Mouse (Mus musculus) forebrain, embryonic 12.5 days (tissue): ENCODE results near the gene Cdan1. TPM values are rescaled to one million over a fixed set of nuclear protein-coding genes. Genes with fewer than 3 reads are reported as not detected.

Experiments
- ATAC-seq: fragments of 200-750 bp; cut with Nextera tagmentation; 2 replicates; pipeline ENCODE4 v1.8.0; 2017; ENCODE audit warnings: moderate TSS enrichment; ENCODE audit not compliant: low FRiP score
- H3K27ac ChIP-seq: fragments of 300-500 bp; sonication (generic); 2 replicates; pipeline ENCODE4 v1.5.1; 2016; ENCODE audit warnings: mild to moderate bottlenecking
- H3K27me3 ChIP-seq: fragments of 300-500 bp; sonication (generic); 2 replicates; pipeline ENCODE4 v1.6.1; 2016; ENCODE audit warnings: mild to moderate bottlenecking
- H3K36me3 ChIP-seq: fragments of 300-500 bp; sonication (generic); replicated peaks from 2 replicates; pipeline ENCODE4 v1.6.1; 2016; ENCODE audit warnings: mild to moderate bottlenecking
- H3K4me1 ChIP-seq: fragments of 300-500 bp; sonication (generic); 2 replicates; pipeline ENCODE4 v1.6.1; 2016
- H3K4me2 ChIP-seq: fragments of 300-500 bp; sonication (generic); 2 replicates; pipeline ENCODE4 v1.6.1; 2016; ENCODE audit warnings: mild to moderate bottlenecking, moderate library complexity
- H3K4me3 ChIP-seq: fragments of 300-500 bp; sonication (generic); replicated peaks from 2 replicates; pipeline ENCODE4 v1.5.1; 2016; ENCODE audit warnings: mild to moderate bottlenecking
- H3K9ac ChIP-seq: fragments of 300-500 bp; sonication (generic); 2 replicates; pipeline ENCODE4 v1.6.1; 2016; ENCODE audit warnings: mild to moderate bottlenecking
- H3K9me3 ChIP-seq: fragments of 300-500 bp; sonication (generic); 2 replicates; pipeline ENCODE4 v1.6.1; 2016
- WGBS: fragments of 180-500 bp; shearing (Covaris S2); methylation state at CpG from one replicate; pipeline ENCODE4 v1.1.7; 2016; 5-methylcytosine and 5-hydroxymethylcytosine counted together
- polyA plus RNA-seq: library from polyadenylated mRNA; unstranded; fragments of >200 nt; fragmentation: Nextera tagmentation; extraction: Ambion mirVana; gene quantifications from 2 replicates; pipeline ENCODE4 v1.2.1, GENCODE M21; 2016

Cdan1 gene
- polyA plus RNA-seq: 9.9 and 10.2 TPM in 2 replicates

DNA sequence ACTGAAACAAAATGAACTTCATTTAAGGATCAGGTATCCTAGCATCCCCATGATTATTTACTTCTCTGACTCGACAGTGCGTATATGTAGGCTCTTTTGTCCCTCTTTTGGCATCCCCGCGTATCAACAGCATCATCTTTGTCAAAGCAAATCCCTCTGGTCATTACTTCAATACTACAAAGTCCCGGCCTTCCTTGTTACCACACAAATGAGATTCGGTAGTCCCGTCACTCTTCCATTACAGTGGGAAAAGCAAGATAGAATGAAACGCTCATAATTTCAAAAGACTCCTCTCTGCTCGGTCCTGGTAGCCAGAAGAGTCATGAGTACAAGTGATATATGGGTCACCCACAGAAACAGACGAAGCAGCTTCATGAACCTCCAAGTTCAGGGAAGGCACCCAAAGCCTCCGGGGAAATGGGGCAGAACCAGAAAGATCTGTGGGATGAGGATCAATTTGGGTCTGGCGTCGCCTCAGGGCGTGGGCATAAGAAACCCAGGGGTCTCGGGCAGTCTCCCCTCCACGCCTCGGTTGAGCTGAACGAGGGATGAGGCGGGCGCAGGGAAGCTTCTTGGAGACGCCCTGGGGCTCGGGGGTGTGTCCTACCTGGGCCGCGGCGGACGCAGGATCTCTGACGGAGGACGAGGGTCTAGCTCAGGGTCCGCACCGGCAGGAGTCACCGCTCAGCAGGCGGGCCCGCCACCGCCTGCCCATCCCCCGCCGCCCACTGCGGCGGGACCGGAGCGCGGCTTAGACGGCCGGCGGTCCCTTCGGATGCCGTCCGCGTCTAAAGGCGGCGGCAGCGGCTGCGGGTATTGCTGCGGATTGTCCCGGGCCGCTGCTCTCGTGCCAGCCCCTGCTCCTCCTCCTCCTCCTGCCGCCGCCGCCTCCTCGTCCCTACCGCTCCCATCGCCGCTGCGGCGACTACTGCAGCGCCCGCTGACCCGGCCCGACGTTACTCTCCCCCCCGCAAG lies at the start of gene Cdan1:
Gene Cdan1, minus strand, starts transcription at position 680 of the 975 bp plus-strand sequence.
- H3K9me3 ChIP-seq: no peaks in the 10 kb centered on the region
- H3K27me3 ChIP-seq: no peaks in the 10 kb centered on the region
- peak within 1 kb of the TSS; percentile 90 for H3K9ac ChIP-seq
- H3K4me2 ChIP-seq: peak within 1 kb of the TSS; percentile 64
- no peaks in the 10 kb centered on the region for H3K36me3 ChIP-seq
- H3K4me3 ChIP-seq: peak within 1 kb of the TSS; percentile 97
- peaks cover 13% of the 10 kb centered on the region for H3K4me1 ChIP-seq
- WGBS: under 1% methylated on average over 56 of the region's 71 CpGs
- peak; percentile 69 for ATAC-seq
- peak within 1 kb of the TSS; percentile 82 for H3K27ac ChIP-seq

DNA sequence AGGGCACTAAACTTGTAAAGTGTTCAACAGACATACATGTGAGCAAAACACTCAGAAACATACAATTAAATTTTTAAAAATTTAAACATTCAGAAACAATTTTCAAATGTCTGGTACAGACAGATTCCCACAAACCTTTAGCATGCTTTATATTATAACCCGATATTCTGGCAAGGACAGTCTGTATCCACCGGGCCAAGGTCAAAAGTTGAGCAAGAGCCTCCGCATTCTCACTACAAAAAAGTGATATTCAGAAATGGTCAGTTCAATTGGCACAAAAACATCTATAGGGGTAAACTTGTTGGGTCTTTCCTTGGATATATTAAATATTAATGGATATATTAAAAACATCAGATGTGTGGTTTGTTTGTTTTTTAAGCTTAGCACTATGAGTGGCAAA lies 46.4 kb upstream of the Cdan1 start:
- no peaks in the 10 kb centered on the region for H3K27me3 ChIP-seq
- ATAC-seq: no peak
- H3K36me3 ChIP-seq: peaks cover 58% of the 10 kb centered on the region
- no peaks in the 10 kb centered on the region for H3K9me3 ChIP-seq
- no peak overlapping the region for H3K9ac ChIP-seq
- no peak overlapping the region for H3K4me2 ChIP-seq
- H3K4me1 ChIP-seq: no peaks in the 10 kb centered on the region
- H3K4me3 ChIP-seq: no peak overlapping the region
- whole genome bisulfite sequencing: 94% methylated on average over 3 of the region's 3 CpGs
- H3K27ac ChIP-seq: no peak overlapping the region

DNA sequence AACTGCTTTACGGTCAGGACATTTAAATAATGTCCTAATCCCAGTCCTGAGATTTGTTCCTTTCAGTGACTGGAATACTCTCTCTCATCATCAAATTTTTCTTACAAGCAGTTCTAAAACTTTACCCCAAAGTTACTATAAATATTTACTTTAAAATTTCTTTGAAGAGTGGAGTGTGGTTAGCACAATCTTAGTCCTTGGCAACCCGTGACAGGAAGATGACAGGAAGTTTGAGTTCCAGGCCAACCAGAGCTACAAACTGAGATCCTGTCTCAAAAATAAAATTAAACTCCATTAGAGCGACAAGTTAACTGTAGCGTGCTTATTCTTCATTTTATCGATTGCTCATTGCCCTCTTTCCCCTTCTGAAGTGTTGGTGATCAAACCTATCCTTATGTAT lies 37.7 kb upstream of the Cdan1 start:
- Histone ChIP-seq H3K36me3 (peaks cover 45% of the 10 kb centered on the region), H3K9me3 (no peaks in the 10 kb centered on the region), H3K27me3 (no peaks in the 10 kb centered on the region), H3K4me1 (no peaks in the 10 kb centered on the region), H3K27ac (no peak overlapping the region), H3K9ac (no peak overlapping the region), H3K4me2 (no peak overlapping the region), H3K4me3 (no peak overlapping the region)
- no peak for ATAC-seq
- 97% methylated on average over 5 of the region's 5 CpGs for WGBS

DNA sequence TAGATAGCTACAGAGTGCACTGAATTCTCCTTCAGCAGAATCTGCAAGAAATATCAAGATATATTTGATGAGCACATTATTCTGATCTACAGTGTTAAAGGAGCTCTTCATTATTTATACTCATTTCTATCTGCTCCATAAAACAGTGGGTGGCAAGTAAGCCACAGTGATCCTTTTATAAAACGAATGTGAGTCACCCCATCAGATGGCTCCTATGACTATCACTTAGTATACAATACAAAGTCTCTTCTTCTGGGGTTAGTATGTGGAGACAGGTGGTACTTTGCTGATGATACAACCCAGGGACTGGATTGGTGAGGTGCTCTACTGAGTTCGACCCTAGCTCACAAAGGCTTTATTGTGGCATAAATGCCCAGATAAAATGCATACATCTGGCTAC lies 23.3 kb upstream of the Cdan1 start:
- 91% methylated on average over 2 of the region's 2 CpGs for WGBS
- no peak for ATAC-seq
- H3K36me3 ChIP-seq: peaks cover 56% of the 10 kb centered on the region

DNA sequence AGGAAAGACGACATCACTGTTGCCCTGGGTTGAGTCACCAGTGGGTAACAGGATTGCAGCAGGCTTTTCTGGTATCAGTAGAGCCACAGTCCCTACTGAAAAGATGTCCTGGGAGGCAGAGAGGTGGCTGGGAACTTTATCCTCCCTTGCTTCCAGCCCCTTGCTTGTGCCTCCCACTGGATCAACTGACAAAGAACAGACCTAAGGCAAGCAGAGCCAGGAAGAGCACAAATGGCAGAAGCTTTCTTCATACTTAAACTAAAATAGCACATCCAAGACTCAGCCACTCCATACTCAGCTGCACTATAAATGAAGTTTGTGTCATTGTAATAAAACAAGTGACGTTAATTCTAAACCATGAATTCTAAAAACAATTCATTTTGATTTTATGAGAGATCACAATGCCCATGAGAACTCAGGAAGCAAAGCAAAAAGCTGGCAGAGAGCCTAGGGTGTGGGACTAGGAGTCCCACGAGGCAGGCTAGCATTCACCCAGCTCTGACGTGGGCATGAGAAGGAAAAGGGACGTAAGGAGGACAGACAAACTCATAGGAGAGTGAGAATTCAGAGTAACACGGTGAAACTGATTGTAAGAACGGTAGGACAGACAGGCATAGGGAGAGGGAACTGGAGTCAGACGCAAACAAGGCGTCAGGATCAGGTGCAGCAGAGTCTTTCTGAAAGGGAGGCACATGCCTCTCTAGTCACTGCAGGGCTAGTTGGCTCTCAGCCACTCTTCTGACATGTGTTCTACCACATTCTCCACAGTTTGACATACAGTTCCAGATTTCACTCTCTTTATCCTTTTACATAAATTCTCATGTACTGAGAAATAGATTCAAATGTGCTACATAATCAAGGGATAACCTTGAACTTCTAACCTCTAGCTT lies 21.8 kb upstream of the Cdan1 start:
- no peak overlapping the region for H3K9ac ChIP-seq
- no peaks in the 10 kb centered on the region for H3K4me1 ChIP-seq
- no peak overlapping the region for H3K27ac ChIP-seq
- WGBS: 82% methylated on average over 9 of the region's 9 CpGs
- H3K9me3 ChIP-seq: no peaks in the 10 kb centered on the region
- H3K27me3 ChIP-seq: no peaks in the 10 kb centered on the region
- ATAC-seq: no peak
- peaks cover 59% of the 10 kb centered on the region for H3K36me3 ChIP-seq
- no peak overlapping the region for H3K4me2 ChIP-seq
- H3K4me3 ChIP-seq: no peak overlapping the region

More for the DNA sequence above, 23.3 kb upstream of the Cdan1 start:
- Histone ChIP-seq H3K9me3 (no peaks in the 10 kb centered on the region), H3K4me3 (no peak overlapping the region), H3K9ac (no peak overlapping the region), H3K4me1 (no peaks in the 10 kb centered on the region), H3K27ac (no peak overlapping the region), H3K4me2 (no peak overlapping the region), H3K27me3 (no peaks in the 10 kb centered on the region)

DNA sequence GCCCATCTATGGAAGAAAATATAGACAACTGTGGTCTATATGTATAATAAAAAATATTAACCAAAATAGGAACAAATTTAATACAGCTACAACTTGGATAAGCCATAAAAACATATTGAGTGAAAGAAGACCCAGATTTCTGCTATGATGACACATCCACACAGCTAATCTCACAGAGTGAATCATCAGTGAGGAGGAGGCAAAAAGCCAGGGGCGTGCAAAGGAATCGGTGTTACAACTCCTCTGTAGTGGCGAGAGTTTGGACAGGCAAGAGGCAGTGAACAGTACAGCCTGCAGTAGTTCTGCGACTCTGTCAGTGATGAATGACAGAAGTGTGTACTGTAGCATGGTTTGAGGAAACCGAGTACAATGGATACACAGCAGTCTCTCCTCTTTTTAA lies 17.4 kb upstream of the Cdan1 start:
- Histone ChIP-seq H3K27me3 (no peaks in the 10 kb centered on the region), H3K36me3 (peaks cover 68% of the 10 kb centered on the region), H3K27ac (no peak overlapping the region), H3K4me1 (no peaks in the 10 kb centered on the region), H3K9ac (no peak overlapping the region), H3K9me3 (no peaks in the 10 kb centered on the region), H3K4me3 (no peak overlapping the region), H3K4me2 (no peak overlapping the region)
- no peak for ATAC-seq
- 91% methylated on average over 5 of the region's 5 CpGs for WGBS

DNA sequence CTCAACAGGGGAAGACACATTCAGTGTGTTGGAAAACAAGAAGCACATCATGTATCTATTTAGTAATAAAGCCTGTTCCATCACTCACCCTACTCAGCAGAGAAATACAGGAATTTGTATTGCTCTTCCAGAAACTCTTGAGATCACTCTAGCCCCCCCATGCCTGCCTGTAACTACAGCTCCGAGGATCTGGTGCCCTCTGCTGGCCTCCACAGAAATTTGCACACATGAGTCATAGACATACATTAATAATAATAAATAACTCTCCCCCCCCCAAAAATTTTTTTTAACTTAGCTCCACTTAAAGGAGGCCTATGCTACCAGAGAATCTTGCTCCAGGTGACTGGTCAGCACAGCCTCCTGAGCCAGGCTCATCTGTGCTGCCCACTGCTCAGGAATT lies 16.6 kb upstream of the Cdan1 start:
- Histone ChIP-seq H3K4me1 (no peaks in the 10 kb centered on the region), H3K36me3 (peaks cover 69% of the 10 kb centered on the region), H3K4me2 (no peak overlapping the region), H3K9ac (no peak overlapping the region), H3K4me3 (no peak overlapping the region), H3K27me3 (no peaks in the 10 kb centered on the region), H3K27ac (no peak overlapping the region), H3K9me3 (no peaks in the 10 kb centered on the region)
- 43% methylated on average over 1 of the region's 1 CpGs for WGBS
- ATAC-seq: no peak

DNA sequence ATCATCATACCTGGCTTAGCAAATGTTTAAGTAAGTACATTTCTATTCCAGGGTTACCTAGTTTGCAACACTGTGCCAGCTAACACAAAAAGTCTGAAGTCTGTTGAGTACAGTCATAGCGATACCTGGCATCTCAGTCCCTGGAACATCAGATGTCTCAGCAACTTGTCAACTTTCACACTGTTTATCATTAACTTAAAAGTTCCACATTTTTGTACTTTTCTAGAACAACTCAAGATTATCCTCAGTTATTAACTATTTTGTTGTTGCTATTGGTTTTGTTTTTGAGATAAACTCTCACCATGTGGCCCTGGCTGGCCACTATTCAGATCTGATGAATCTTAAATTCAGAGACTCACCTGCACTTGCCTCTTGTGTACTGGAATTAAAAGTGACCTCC lies 13.5 kb upstream of the Cdan1 start:
- Histone ChIP-seq H3K4me3 (no peak overlapping the region), H3K9ac (no peak overlapping the region), H3K4me1 (no peaks in the 10 kb centered on the region), H3K9me3 (no peaks in the 10 kb centered on the region), H3K27ac (no peak overlapping the region), H3K36me3 (peaks cover 60% of the 10 kb centered on the region), H3K27me3 (no peaks in the 10 kb centered on the region), H3K4me2 (no peak overlapping the region)
- 98% methylated on average over 1 of the region's 1 CpGs for WGBS
- no peak for ATAC-seq

DNA sequence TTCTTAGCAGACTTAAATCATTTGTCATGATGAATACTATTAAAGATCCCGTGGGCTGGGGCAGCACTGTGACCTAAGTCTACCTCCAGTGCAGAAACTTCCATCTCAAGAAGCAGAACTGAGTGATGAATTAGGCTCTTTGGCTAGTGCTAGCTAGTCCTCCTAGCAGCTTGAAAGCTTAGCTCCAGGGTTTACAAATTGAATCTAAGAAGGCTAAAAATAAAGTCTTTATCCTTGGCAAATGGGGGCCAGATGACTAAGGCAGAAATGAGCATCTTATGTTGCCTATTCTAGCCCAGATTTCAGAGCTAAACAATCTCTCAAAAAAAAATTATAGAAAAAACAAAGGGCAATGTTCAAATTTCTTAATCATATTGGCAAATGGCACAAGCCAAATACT lies 10.8 kb upstream of the Cdan1 start:
- Histone ChIP-seq H3K9ac (no peak overlapping the region), H3K27me3 (no peaks in the 10 kb centered on the region), H3K27ac (no peak overlapping the region), H3K4me2 (no peak overlapping the region), H3K4me1 (no peaks in the 10 kb centered on the region), H3K36me3 (peaks cover 43% of the 10 kb centered on the region), H3K9me3 (no peaks in the 10 kb centered on the region), H3K4me3 (no peak overlapping the region)
- no peak for ATAC-seq
- WGBS: 92% methylated on average over 1 of the region's 1 CpGs

DNA sequence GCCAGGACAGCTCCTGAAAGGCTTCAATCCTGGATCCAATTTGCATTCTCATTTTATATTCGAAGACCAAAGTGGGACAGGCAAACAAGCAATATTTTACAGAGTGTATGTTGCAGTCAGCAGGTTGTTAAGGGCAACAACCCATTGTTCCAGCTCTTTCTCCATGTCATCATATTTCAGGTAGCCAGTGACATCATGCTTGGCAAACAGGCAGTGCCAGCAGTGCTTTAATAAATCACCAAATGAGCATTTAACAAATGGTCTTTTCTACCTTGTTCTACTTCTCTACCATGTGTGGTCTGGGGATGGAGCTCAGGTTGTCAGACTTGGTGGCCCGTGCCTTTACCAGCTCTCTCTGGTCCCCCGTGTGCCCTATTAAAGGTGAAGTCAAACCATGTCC lies 8.2 kb upstream of the Cdan1 start:
- H3K4me3 ChIP-seq: no peak overlapping the region

DNA sequence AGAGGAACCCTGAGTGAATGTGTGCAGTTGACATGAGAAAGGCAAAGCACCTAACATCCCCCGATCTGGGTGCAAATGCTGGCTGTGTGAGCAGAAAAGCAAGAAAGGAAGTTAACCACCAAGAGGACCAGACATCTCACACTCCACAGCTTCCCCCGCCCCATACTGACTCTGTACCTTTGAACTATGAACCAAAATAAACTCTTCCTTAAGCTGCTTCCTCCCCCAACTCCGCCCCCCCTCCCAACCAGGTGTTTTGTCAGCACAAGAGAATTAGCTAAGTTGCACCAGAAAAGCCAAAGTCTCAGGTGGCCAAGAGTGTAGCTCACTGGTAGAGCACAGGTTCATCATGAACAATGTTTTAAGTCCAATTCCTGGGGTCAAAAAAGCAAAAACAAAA lies 3.2 kb upstream of the Cdan1 start:
- no peak overlapping the region for H3K4me3 ChIP-seq
- ATAC-seq: no peak
- no peak overlapping the region for H3K4me2 ChIP-seq
- no peaks in the 10 kb centered on the region for H3K9me3 ChIP-seq
- no peak overlapping the region for H3K9ac ChIP-seq
- no peaks in the 10 kb centered on the region for H3K27me3 ChIP-seq
- no peaks in the 10 kb centered on the region for H3K36me3 ChIP-seq
- WGBS: 89% methylated on average over 3 of the region's 3 CpGs
- peaks cover 8% of the 10 kb centered on the region for H3K4me1 ChIP-seq
- no peak overlapping the region for H3K27ac ChIP-seq

More for the DNA sequence above, 8.2 kb upstream of the Cdan1 start:
- H3K4me2 ChIP-seq: no peak overlapping the region
- 86% methylated on average over 3 of the region's 3 CpGs for WGBS
- H3K9me3 ChIP-seq: no peaks in the 10 kb centered on the region
- no peak overlapping the region for H3K27ac ChIP-seq
- H3K36me3 ChIP-seq: peaks cover 23% of the 10 kb centered on the region
- H3K9ac ChIP-seq: no peak overlapping the region
- H3K27me3 ChIP-seq: no peaks in the 10 kb centered on the region
- H3K4me1 ChIP-seq: no peaks in the 10 kb centered on the region
- no peak for ATAC-seq

DNA sequence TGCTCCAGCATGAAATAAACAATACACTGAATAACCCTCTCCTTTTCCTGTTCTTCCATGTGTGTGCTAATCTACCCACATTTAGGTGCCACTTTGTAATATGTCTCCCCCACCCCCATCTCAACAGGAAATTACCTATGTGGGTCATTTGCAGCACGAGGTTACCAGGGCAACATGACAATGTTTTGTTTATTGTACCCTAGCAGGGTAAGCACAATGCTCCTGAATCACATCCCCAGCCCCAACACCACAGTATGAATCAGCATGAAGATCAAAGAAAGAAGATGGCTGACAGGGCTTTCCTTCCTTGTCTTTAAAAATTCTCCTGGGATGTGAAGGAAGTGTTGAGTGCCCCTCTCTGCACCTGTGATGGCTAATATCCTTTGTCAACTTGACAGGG lies 2.7 kb upstream of the Cdan1 start:
- WGBS: 51% methylated on average over 1 of the region's 1 CpGs
- no peak overlapping the region for H3K27ac ChIP-seq

More for the DNA sequence above, 2.7 kb upstream of the Cdan1 start:
- Histone ChIP-seq H3K4me2 (no peak overlapping the region), H3K27me3 (no peaks in the 10 kb centered on the region), H3K9me3 (no peaks in the 10 kb centered on the region), H3K36me3 (no peaks in the 10 kb centered on the region), H3K9ac (no peak overlapping the region), H3K4me3 (no peak overlapping the region), H3K4me1 (peaks cover 12% of the 10 kb centered on the region)
- no peak for ATAC-seq
